In the genomic region with DNA sequence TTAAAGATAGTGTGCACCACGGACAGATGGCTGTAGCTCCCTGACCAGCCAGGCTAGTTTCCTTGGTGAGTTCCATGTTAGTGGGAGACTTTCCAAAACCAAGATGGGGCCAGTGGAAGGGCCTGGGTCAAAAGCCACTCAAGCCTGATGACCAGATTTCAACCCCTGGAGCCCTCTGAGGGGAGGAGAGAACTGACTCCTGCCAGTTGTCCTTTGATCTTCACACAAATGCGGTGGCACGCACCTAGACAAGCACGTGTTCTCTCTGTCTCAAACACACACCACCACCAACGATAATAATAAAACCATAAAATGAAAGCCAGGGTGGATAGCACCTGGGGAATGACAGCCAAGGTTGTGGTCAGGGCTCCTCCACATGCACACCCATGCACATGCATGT, we compare ENCODE assay signal across 23 mouse cellular contexts. TPM values are rescaled to one million over a fixed set of nuclear protein-coding genes. Genes with fewer than 3 reads are reported as not detected.
A peak's percentile ranks its signal among the peaks of the same experiment; 100 is the strongest.
DNase-seq lines count a peak whose midpoint lies in the region; ATAC-seq and TF ChIP-seq lines count a peak whose summit lies in the region.
"Had no signal": no experiment of that assay in that cellular context is flagged by ENCODE, and none has a peak within 500 bp of the region (broad histone marks: within the 10 kb centered on the region; RNA-seq: fewer than 3 reads in every experiment).

No protein-coding gene starts in this region.

- H3K4me1 ChIP-seq in liver, adult 2 months (ENCODE audit: control insufficient read depth, insufficient read depth, low read length), result peaks cover 3% of the 10 kb centered on the region; the same call in 1 of the 2 replicates
- H3K4me1 ChIP-seq in liver, embryonic 12.5 days, result no peaks in the 10 kb centered on the region
- H3K4me1 ChIP-seq: hindbrain, embryonic 15.5 days had no signal

- H3K4me3 ChIP-seq in liver, adult 2 months (ENCODE audit: insufficient read depth, low read depth, low read length), result no peak overlapping the region
- H3K4me3 ChIP-seq in liver, embryonic 12.5 days, result no peak overlapping the region
- H3K4me3 ChIP-seq in layer of hippocampus, adult 2 months, result no peak overlapping the region
- H3K4me3 ChIP-seq: embryonic facial prominence, embryonic 12.5 days; embryonic facial prominence, embryonic 15.5 days; gastrocnemius, adult 2 months; hindbrain, embryonic 12.5 days; hindbrain, embryonic 15.5 days had no signal

- H3K9ac ChIP-seq in liver, adult 2 months (ENCODE audit: low read depth, low read length), result no peak overlapping the region
- H3K9ac ChIP-seq in liver, embryonic 12.5 days, result no peak overlapping the region
- H3K9ac ChIP-seq: embryonic facial prominence, embryonic 12.5 days; embryonic facial prominence, embryonic 15.5 days; forebrain, postnatal 0 days; hindbrain, embryonic 12.5 days; hindbrain, embryonic 15.5 days had no signal

- 30% methylated on average over 5 of the region's 5 CpGs for WGBS in liver, adult 2 months
- WGBS in liver, embryonic 12.5 days (ENCODE audit: insufficient replicate concordance), result 72% methylated on average over 5 of the region's 5 CpGs

- no peak for TF ChIP-seq CTCF in liver, adult 2 months (IDR thresholded peaks at IDR 0.05; ENCODE audit: low read depth, low read length)
- TF ChIP-seq CTCF in layer of hippocampus, adult 2 months (conservative IDR thresholded peaks at IDR 0.05), result no peak

- no peaks in the 10 kb centered on the region for H3K79me2 ChIP-seq in liver, adult 2 months (ENCODE audit: control insufficient read depth, insufficient read depth, low read length)

- H3K36me3 ChIP-seq in liver, adult 2 months (ENCODE audit: control insufficient read depth, insufficient read depth, low read length), result no peaks in the 10 kb centered on the region
- H3K36me3 ChIP-seq in liver, embryonic 12.5 days, result no peaks in the 10 kb centered on the region
- H3K36me3 ChIP-seq: embryonic facial prominence, embryonic 12.5 days; embryonic facial prominence, embryonic 15.5 days; hindbrain, embryonic 12.5 days; hindbrain, embryonic 15.5 days had no signal

- TF ChIP-seq POLR2A in liver, adult 2 months (IDR thresholded peaks at IDR 0.05; ENCODE audit: extremely low read depth, insufficient read depth, low read length), result no peak

- H3K27me3 ChIP-seq in liver, adult 2 months (ENCODE audit: control insufficient read depth, insufficient read depth, low read length), result no peaks in the 10 kb centered on the region
- peaks cover 63% of the 10 kb centered on the region for H3K27me3 ChIP-seq in liver, embryonic 12.5 days (replicated peaks)

- no peaks in the 10 kb centered on the region for H3K9me3 ChIP-seq in liver, embryonic 12.5 days (replicated peaks)
- H3K9me3 ChIP-seq: embryonic facial prominence, embryonic 15.5 days; hindbrain, embryonic 12.5 days; hindbrain, embryonic 15.5 days had no signal

- ATAC-seq in liver, embryonic 12.5 days, result no peak
- ATAC-seq: forebrain, embryonic 14.5 days; forebrain, postnatal 0 days had no signal

- no peak overlapping the region for H3K4me2 ChIP-seq in liver, embryonic 12.5 days
- H3K4me2 ChIP-seq: embryonic facial prominence, embryonic 12.5 days; embryonic facial prominence, embryonic 15.5 days; heart, embryonic 11.5 days; hindbrain, embryonic 12.5 days; hindbrain, embryonic 15.5 days had no signal

- no peak overlapping the region for H3K27ac ChIP-seq in liver, adult 2 months (replicated peaks; ENCODE audit: insufficient read depth, low read depth, low read length)
- H3K27ac ChIP-seq in liver, embryonic 12.5 days, result no peak overlapping the region
- H3K27ac ChIP-seq in layer of hippocampus, adult 2 months, result no peak overlapping the region
- H3K27ac ChIP-seq: embryonic facial prominence, embryonic 12.5 days; embryonic facial prominence, embryonic 15.5 days; gastrocnemius, adult 2 months; hindbrain, embryonic 12.5 days; hindbrain, embryonic 15.5 days had no signal

- DNase-seq in liver, adult 2 months (ENCODE audit: extremely low read depth, low read depth, low spot score), result peak; percentile 91
- DNase-seq in thymus, postnatal 0 days (ENCODE audit: low spot score), result peak; percentile 47
- DNase-seq in thymus, postnatal 10 days (ENCODE audit: low spot score in 2 of 2), result no peak
- peak; percentile 49 for DNase-seq in naive thymus-derived CD4-positive, alpha-beta T cell, adult 2 months (ENCODE audit: low read depth)
- no peak for DNase-seq in layer of hippocampus, adult 2 months (ENCODE audit: low spot score in 2 of 2)
- DNase-seq: adrenal gland, adult 2 months; adrenal gland, postnatal 14 days; cerebellum, adult 11 months; cerebellum, adult 2 months; cerebellum, adult 9-11 months; cerebellum, postnatal 25 days; forebrain, postnatal 0 days; gastrocnemius, adult 2 months; gastrocnemius, postnatal 14 days; heart, adult 11 months had no signal

RNA-seq across cellular contexts. Expression of gene Rpl11, which starts 34.0 kb away (rescaled TPM):
- total RNA-seq in liver, adult 2 months (2014; rRNA removed), result 474 and 504 TPM in 2 replicates
- 162 and 170 TPM in 2 replicates for polyA plus RNA-seq in liver, adult 2 months (2012; rRNA removed)
- 350 and 362 TPM in 2 replicates for polyA plus RNA-seq in liver, embryonic 12.5 days (2016; fragmentation: Nextera tagmentation; extraction: Ambion mirVana)
- 717 and 718 TPM in 2 replicates for polyA plus RNA-seq in thymus, postnatal 0 days (2015; fragmentation: Nextera tagmentation; extraction: Ambion mirVana)
- 100 to 1,000 TPM; 291 to 317 TPM for total RNA-seq in layer of hippocampus, adult 2 months (2021)

RNA-seq across cellular contexts. Expression of gene Id3, which starts 56.0 kb away (rescaled TPM):
- 33.2 and 47.4 TPM in 2 replicates for total RNA-seq in liver, adult 2 months (2014; rRNA removed)
- 181 and 274 TPM in 2 replicates for polyA plus RNA-seq in liver, adult 2 months (2012; rRNA removed)
- polyA plus RNA-seq in liver, embryonic 12.5 days (2016; fragmentation: Nextera tagmentation; extraction: Ambion mirVana), result 80.9 and 88.1 TPM in 2 replicates
- polyA plus RNA-seq in thymus, postnatal 0 days (2015; fragmentation: Nextera tagmentation; extraction: Ambion mirVana), result 262 and 327 TPM in 2 replicates
- total RNA-seq in layer of hippocampus, adult 2 months (2021), result 10 to 100 TPM; 45.1 to 47.4 TPM
- total RNA-seq: common myeloid progenitor, adult 5-6 weeks had no signal

Comparison
In these comparisons a context has a peak if more than half of its experiments do, and no peak if none do; other contexts are left out.
1. DNase-seq: peak in liver, adult 2 months (single experiment), thymus, postnatal 0 days (single experiment) and naive thymus-derived CD4-positive, alpha-beta T cell, adult 2 months (single experiment); none in thymus, postnatal 10 days (0 of 2) and layer of hippocampus, adult 2 months (0 of 2).